Mouse (Mus musculus): ENCODE results near the gene Sf3b1.

Sf3b1 gene

DNA sequence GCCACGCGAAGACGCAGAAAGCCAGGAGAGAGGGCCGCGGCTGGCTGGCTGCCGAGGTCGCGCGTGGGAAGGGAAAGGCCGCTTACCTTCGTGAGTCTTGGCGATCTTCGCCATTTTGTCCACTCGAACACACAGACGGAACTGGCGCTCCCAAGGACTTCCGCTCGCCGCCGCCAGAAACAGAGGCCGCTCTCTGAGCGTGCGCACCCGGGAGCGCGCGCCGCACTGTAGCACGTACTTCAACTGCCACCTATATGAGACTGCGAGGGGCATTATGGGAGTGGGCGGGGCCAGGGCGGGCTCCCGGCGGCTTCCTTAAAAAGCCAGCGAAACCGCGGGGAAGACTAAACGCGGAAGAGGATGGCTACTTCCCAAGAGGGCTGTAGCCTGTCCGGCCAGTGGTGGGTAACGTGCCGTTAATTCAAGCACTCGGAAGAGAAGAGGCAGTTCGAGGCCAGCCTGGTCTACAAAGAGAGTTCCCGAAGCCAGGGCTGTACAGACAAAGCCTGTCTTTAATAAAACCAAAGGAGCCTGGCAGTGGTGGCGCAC, at the start of gene Sf3b1:
Sf3b1 (minus strand) TSS at position 229 of the 549 bp plus-strand sequence.
- TF ChIP-seq GATA4 (IDR thresholded peaks at IDR 0.05; ENCODE audit: insufficient replicate concordance, low read length) = no peak

DNA sequence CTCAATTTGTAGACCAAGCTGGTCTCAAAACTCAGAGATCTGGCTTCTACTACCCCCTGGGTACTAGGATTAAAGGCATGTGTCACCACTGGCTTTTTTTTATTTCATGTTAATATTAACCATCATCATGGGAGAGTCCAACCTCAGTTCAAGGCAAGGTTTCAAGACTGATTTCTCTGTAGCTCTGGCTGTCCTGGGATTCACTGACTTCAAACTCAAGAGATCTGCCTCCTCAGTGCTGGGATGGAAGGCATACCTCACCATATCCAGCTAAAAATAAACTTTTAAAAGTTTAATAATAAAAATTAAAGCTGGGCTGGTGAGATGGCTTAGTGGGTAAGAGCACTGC, 49.1 kb upstream of the Sf3b1 start:
- TF ChIP-seq GATA4 (IDR thresholded peaks at IDR 0.05; ENCODE audit: insufficient replicate concordance, low read length) = no peak

DNA sequence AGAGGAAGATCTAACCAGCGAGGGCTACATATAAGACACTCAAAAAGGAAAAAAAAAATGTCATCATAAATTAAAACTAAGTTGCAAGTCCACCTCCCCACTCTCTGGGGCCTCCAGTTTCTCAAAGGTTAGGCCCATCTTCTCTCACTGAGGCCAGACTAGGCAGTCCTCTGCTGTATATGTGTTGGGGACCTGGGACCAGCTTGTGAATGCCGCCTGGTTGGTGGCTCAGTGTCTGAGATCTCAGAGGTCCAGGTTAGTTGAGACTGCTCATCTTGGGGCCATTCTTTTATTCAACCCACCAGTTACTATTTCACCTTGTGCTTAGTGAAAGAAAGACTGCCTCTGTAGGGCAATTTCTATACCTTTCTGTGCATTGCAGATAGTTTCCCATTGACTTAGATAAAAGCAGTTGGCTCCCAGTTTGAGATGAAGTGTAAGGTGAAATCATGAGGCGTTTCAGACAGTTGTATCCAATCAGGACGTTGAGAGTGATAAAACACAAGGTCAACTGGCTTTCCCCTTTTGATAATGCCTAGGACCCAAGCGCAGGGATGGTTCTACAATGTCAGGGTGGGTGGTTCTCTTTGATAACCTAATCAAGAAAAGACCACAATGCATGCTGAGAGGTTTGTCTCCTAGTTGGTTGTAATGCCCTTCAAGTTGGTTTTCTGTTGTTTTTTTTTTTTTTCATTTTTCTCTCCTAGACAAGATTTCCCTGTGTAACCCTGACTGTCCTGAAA, 48.5 kb upstream of the Sf3b1 start:
- TF ChIP-seq GATA4 (IDR thresholded peaks at IDR 0.05; ENCODE audit: insufficient replicate concordance, low read length) = no peak

DNA sequence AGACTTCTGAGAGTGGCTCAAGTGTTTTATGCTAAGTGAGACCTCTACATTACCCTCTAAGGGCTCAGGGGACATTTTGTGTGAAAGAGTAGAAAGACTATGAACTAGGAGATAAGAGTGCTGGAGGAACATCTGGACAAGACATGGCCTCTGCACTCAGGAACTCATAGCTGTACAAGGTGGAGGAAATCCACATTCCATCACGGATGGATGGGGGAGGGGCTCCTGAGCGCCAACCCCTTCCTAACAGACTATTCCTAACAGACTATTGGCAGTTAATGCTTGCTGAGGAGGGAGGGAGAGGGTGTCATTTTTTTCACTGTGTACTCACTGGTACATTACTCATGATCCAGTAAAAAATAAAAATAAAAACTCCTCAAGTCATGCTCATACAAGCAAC, 47.5 kb upstream of the Sf3b1 start:
- TF ChIP-seq GATA4 (IDR thresholded peaks at IDR 0.05; ENCODE audit: insufficient replicate concordance, low read length) = no peak

DNA sequence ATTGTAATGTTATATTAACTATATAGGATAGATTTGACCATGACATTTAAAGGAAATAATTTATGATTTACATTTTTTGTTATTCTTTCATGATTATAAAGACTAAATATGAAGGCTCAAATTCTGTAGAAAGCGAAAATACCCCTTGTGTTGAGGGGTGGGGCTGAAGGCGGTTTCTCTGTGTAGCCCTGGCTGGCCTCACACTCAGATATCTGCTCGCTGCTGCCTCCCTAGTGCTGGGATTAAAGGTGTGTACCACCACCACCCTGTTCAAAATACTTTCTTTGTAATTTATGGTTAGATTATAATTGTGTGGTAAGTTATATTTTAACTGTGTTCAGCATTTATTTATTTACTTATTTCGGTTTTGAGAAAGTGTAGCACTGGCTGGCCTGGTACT, 34.5 kb upstream of the Sf3b1 start:
- no peak for TF ChIP-seq GATA4 (IDR thresholded peaks at IDR 0.05; ENCODE audit: insufficient replicate concordance, low read length)

DNA sequence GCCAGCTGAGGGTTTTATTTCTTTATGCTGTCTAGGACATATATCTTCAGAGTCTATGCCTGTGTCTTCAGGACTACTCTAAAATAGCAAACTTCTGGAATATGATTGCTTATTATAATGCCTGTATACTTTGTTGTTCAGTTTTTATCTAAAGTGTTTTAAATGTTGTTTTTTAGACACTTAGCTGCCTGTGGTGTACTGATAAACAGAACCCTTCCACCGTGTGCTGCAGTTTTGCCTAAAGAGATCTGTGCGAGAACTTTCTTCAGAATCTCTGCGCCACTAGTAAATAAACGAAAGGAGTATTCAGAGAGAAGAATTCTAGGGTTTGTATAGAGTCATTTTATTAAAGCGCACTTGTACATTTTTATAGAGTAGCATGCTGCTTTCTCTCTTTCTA, 33.8 kb upstream of the Sf3b1 start:
- no peak for TF ChIP-seq GATA4 (IDR thresholded peaks at IDR 0.05; ENCODE audit: insufficient replicate concordance, low read length)

DNA sequence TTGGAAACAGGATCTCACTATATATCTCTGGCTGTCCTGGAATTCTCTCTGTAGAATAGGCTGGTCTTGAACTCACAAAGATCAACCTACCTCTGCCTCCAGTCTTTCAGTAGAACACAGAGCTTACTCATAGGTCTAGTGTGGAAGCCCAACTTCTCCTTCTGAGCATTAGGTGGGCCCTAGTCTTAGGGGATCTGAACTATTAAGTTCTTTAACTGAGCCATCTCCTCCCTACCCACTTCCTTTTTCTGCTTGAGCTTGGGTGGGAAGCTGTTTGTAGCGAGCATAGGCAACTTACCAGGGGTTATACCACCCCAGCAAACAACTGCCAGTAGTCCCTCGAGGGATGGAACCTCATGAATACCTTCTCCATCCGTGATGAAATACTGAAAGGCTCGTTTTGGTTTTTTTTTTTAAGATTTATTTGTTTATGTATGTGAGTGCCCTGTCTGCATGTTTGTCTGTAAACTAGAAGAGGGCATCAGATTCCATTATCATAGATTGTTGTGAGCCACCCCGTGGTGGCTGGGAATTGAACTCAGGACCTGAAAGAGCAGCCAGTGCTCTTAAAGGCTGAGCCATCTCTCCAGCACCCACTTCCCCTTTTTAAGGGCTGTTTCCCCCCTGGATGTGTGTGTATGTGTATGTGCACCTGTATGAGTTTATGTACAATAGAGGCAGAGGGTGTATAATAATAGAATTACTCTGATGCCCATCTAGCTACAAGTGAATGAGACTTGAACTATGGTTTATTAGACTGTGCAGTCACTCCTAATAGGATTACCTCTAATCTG, 28.2 kb upstream of the Sf3b1 start:
- TF ChIP-seq GATA4 (IDR thresholded peaks at IDR 0.05; ENCODE audit: insufficient replicate concordance, low read length) = no peak

DNA sequence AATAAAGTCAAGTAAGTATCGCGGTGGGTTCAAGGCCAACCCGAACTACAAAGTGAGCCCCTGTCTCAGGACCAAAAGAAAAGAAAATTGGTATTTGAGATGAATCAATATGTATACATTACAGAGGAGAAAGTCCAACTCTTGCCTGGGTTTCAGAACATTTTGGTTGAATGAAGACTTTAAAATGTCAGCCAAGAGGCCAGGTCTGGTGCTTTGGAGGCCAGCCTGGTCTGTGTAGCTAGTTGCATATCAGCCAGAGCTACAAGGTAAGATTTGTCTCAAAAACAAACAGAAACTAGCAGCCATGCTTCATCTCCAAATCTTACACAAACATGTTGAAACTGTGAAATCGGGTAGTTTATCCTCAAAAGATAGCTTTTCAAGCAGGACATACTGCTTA, 26.3 kb upstream of the Sf3b1 start:
- TF ChIP-seq GATA4 (IDR thresholded peaks at IDR 0.05; ENCODE audit: insufficient replicate concordance, low read length) = no peak

DNA sequence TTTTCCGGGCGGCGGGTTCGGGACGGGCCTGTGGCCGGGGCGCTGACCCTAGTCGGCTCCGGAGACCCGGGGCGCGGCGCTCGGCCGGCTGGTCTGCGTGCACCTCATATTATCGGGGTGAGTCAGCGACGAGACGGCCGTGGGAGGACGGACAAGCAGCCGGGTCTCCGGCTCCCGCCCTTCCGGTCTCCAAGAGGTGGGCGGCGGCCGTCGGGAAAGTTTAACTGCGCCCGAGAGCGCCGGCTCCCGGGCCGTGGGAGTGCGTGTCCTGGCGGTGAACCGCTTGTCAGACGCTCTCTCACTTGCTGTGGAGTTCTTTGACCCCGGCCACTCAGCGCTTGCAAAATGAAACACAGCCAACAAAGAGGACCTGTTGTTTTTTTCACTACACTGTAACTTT, 25.7 kb upstream of the Sf3b1 start:
- TF ChIP-seq GATA4 (IDR thresholded peaks at IDR 0.05; ENCODE audit: insufficient replicate concordance, low read length) = peak; percentile 16; the same call in 1 of the 2 replicates

DNA sequence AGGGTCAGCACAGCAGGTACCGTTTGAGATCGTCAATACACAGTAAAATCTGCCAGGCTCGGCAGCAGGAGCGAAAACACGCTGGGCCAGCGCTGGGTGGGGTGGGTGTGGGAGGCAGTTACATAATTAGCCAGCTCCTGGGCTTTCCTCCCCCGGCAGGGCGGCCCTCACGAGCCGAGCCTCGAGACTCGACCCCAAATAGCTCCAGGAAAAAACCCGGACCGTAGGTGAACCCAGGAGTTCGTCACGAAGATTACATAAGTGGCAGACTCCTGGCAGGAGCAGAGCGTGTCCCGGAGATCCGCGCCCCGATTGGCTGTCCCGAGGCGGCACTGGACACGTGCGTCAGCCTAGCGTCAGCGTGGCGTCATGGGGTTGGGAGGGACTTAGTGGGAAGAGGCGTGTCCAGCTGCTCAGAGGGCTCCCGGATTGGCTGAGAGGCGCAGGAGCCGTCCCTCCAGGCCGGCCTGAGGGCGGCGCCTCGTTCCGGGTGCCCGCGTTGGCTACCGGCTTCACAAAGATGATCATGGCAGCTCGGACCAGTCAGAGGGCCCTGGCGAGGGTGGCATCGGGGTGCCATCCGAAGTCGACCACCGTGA, 25.2 kb upstream of the Sf3b1 start, which contains the start of gene Coq10b:
Coq10b (plus strand) TSS at position 416 of the 599 bp plus-strand sequence.
- TF ChIP-seq GATA4 (IDR thresholded peaks at IDR 0.05; ENCODE audit: insufficient replicate concordance, low read length) = peak; percentile 35; the same call in 1 of the 2 replicates

DNA sequence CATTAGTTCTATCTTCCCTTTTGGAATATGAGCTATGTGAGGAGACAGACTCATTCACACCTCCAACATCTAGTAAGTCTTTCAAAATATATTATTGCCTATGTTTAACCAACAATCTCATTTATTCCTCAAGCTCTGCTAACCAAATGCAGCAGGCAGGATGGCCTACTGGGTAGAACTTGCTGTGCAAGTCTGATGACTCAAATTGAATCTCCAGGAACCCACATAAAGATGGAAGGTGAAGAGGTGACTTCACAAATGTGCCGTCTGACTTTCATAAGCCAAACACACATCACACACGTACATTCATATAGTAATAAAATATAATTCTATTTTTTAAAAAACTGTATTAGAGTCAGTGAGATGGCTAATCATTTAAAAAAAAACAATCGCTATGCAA, 24.4 kb upstream of the Sf3b1 start:
- TF ChIP-seq GATA4 (IDR thresholded peaks at IDR 0.05; ENCODE audit: insufficient replicate concordance, low read length) = no peak

DNA sequence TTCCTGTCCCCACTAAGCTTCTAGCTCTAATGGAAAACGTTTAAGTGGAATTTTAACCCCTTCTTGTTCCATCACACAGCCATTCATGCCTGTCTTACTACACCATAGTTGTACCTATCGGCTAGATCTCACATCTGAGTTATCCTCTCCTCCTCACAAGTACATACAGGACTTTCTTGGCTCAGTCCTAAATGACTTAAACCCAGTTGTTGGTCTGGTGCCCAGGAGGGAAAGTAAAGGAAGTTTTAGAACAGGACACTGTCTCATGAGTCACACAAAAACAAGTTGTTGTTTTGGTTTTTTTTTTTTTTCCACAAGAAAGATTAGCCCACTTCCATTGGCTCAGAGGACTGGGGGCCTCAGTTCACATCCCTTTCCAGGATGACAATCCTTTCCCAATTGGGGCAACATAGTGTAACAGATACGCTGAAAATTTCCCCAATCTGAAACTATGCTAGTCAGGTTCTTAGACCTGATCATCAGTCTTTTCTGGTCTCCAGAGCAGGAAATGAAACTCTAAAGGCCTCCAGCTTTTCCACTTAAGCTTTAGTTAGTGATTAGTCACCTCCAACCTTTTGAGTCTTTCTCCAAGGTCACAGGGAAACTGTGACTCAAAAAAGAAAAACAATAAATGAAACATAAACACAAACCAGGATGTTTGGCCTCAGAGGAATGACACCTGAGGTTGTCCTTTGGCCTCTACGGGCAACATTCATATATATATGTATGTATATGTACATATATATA, 21.7 kb upstream of the Sf3b1 start:
- no peak for TF ChIP-seq GATA4 (IDR thresholded peaks at IDR 0.05; ENCODE audit: insufficient replicate concordance, low read length)

DNA sequence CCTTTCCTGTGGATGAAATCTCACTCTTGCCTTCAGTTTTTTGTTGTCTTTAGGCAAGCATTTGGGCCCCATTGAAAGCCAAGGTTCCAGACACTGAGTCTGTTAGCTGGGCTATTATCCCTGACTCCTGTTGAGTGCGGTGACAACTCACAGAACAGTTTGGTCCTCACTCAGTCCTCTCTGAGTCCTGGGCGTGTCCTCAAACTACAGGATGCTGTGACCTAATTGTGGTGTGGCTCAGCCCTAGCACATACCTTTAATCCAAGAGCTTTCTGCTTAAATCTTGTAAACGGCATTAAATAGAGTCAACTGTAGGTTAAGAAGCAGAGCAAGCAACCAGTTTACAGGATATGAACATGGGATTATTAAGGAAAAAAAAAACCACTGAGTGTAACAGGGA, 15.9 kb upstream of the Sf3b1 start:
- no peak for TF ChIP-seq GATA4 (IDR thresholded peaks at IDR 0.05; ENCODE audit: insufficient replicate concordance, low read length)

DNA sequence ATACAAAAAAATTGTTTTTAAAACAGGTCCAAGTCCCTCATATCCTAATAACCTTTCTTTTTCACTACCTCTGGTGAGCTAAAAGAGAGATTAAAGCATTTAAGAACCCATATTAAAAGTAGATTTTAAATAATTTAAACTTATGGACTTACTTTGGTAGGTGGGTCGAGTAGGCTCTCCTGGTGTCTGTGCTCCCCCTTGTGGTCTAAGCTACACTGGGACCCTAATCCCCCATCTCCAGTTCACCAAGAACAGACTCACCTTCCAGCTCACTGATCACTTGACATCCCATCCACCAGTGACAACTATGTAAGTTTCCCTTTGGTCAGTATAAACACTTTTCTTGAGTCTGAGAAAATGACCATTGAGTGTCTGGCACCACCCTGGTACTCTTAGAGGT, 15.0 kb upstream of the Sf3b1 start:
- TF ChIP-seq GATA4 (IDR thresholded peaks at IDR 0.05; ENCODE audit: insufficient replicate concordance, low read length) = no peak

DNA sequence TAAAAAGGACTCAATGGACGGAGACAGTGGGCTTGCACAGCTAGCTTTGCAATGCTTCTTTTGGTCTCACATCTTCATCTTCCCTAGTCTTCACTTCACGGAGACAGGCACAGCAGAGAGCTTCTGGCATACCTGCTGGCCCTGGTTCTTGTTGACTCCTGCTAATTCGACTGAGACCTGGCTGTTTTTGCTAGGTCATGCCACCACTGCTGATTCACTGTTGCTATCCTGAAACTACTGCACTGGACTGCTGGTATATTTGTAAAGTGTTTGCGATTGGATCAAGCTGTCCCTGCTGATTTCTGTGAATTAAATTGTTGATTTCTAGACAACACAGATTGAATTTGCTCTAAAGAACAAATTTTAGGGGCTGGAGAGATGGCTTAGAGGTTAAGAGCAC, 14.4 kb upstream of the Sf3b1 start:
- TF ChIP-seq GATA4 (IDR thresholded peaks at IDR 0.05; ENCODE audit: insufficient replicate concordance, low read length) = no peak

Measured in liver, adult (tissue).